In the genomic region with DNA sequence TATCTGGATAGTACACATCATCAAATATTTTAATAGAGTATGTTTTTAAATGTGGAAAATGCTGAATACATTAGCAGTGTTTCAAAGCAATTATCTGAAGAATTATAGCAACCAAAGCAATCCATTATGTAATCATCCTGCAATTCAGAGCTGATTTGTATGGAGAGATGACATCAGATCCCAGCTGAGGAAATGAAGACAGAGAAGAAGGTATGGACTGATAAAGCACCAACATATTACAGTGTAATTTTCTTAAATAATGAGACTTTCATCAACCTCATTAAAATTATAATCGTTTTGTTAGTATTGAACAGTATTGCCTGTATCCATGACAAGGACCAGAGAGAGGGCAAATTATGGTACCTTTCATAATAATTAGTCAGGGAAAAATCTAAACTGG, we compare ENCODE assay signal across 27 mouse cellular contexts.
"Had no signal": no experiment of that assay in that cellular context is flagged by ENCODE, and none has a peak within 500 bp of the region (broad histone marks: within the 10 kb centered on the region; RNA-seq: fewer than 3 reads in every experiment).

No protein-coding gene starts in this region.

- H3K27me3 ChIP-seq: heart, embryonic 13.5 days; heart, embryonic 15.5 days; kidney, embryonic 15.5 days; limb, embryonic 12.5 days; liver, embryonic 13.5 days; liver, embryonic 15.5 days had no signal

- H3K4me1 ChIP-seq: heart, embryonic 13.5 days; heart, embryonic 15.5 days; kidney, embryonic 15.5 days; limb, embryonic 10.5 days; limb, embryonic 12.5 days; liver, embryonic 13.5 days; liver, embryonic 15.5 days had no signal

- ATAC-seq: hindbrain, postnatal 0 days; intestine, embryonic 16.5 days had no signal

- H3K27ac ChIP-seq: heart, adult 2 months; heart, embryonic 13.5 days; heart, embryonic 15.5 days; hindbrain, embryonic 14.5 days; hindbrain, postnatal 0 days; kidney, embryonic 15.5 days; kidney, postnatal 0 days; layer of hippocampus, adult 2 months; left cerebral cortex, adult 2 months; limb, embryonic 10.5 days; limb, embryonic 12.5 days; liver, embryonic 13.5 days; liver, embryonic 15.5 days had no signal

- H3K9ac ChIP-seq: heart, embryonic 13.5 days; heart, embryonic 15.5 days; hindbrain, embryonic 14.5 days; kidney, embryonic 15.5 days; limb, embryonic 12.5 days; liver, embryonic 13.5 days; liver, embryonic 15.5 days had no signal

- H3K4me3 ChIP-seq: heart, adult 2 months; heart, embryonic 13.5 days; heart, embryonic 15.5 days; kidney, embryonic 15.5 days; layer of hippocampus, adult 2 months; left cerebral cortex, adult 2 months; limb, embryonic 10.5 days; limb, embryonic 12.5 days; liver, embryonic 13.5 days; liver, embryonic 15.5 days had no signal

- H3K36me3 ChIP-seq: heart, embryonic 13.5 days; heart, embryonic 15.5 days; kidney, embryonic 15.5 days; limb, embryonic 10.5 days; limb, embryonic 12.5 days; liver, embryonic 13.5 days; liver, embryonic 15.5 days had no signal

- H3K4me2 ChIP-seq: heart, embryonic 11.5 days; heart, embryonic 13.5 days; heart, embryonic 15.5 days; hindbrain, embryonic 14.5 days; kidney, embryonic 15.5 days; limb, embryonic 12.5 days; liver, embryonic 11.5 days; liver, embryonic 13.5 days; liver, embryonic 15.5 days had no signal

- H3K9me3 ChIP-seq: heart, embryonic 13.5 days; heart, embryonic 15.5 days; kidney, embryonic 15.5 days; limb, embryonic 10.5 days; limb, embryonic 12.5 days; liver, embryonic 13.5 days; liver, embryonic 15.5 days had no signal

- DNase-seq: gastrocnemius, postnatal 14 days; gastrocnemius, postnatal 36 days; heart, adult 11 months; heart, adult 2 months; heart, postnatal 14 days; heart, postnatal 36 days; kidney, adult 11 months; kidney, adult 2 months; kidney, adult 9 months; kidney, postnatal 14 days; kidney, postnatal 4 days; liver; liver, embryonic 13.5 days had no signal
